Mouse (Mus musculus): Measurements from ENCODE around the gene Snx21.

DNA sequence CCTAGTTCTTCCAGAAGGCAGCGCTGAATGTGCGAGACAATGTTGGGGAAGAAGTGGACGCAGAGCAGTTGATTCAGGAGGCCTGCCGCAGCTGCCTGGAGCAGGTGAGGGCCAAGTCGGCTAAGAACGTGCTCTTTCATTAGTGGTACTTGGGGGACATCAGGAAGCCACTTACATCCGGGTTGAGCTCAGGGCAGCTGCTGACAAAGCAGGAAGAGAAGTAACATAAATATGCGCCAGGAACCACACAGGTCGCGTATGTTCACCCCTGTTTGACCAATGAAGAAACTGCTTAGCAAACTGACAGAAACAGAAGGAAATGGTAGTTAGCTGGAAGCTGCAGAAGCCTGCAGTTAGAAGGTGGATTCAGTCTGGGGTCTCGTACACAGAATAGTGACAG is 31.5 kb upstream of the Snx21 start:
- TF ChIP-seq CEBPB (IDR thresholded peaks at IDR 0.05; ENCODE audit: low read depth), result no peak
- TF ChIP-seq CTCF (IDR thresholded peaks at IDR 0.05; ENCODE audit: control insufficient read depth, insufficient read depth, insufficient read length), result no peak
- TF ChIP-seq USF1 (IDR thresholded peaks at IDR 0.05; ENCODE audit: low read depth), result no peak
- TF ChIP-seq MAX (IDR thresholded peaks at IDR 0.05), result no peak
